Mouse (Mus musculus) myocyte (in vitro differentiated cells): ENCODE measurements around the gene Klhl3. TPM values are rescaled to one million over a fixed set of nuclear protein-coding genes. Genes with fewer than 3 reads are reported as not detected.

Source experiments
- H3K27me3 ChIP-seq: one replicate; pipeline ENCODE4 v1.6.1; 2011; ENCODE audit not compliant: control insufficient read depth, insufficient read depth, insufficient read length
- H3K36me3 ChIP-seq: one replicate; pipeline ENCODE4 v1.6.1; 2011; ENCODE audit not compliant: control insufficient read depth, insufficient read depth
- H3K4me2 ChIP-seq: one replicate; pipeline ENCODE4 v1.6.1; 2011; ENCODE audit warnings: low read depth, control low read depth
- H3K4me3 ChIP-seq: one replicate; pipeline ENCODE4 v1.5.1; 2011; ENCODE audit warnings: mild to moderate bottlenecking, control low read depth, moderate library complexity
- H3K79me2 ChIP-seq: one replicate; pipeline ENCODE4 v1.6.1; 2011; ENCODE audit not compliant: control insufficient read depth, insufficient read depth
- H3ac ChIP-seq: one replicate; pipeline ENCODE4 v1.6.1; 2011; ENCODE audit not compliant: control insufficient read depth, insufficient read length
- CEBPB ChIP-seq: IDR thresholded peaks from 2 replicates; pipeline ENCODE4 v1.6.1; 2011; ENCODE audit warnings: mild to moderate bottlenecking, moderate library complexity; ENCODE audit not compliant: poor library complexity, insufficient read depth, severe bottlenecking
- MAX ChIP-seq: IDR thresholded peaks from one replicate; pipeline ENCODE4 v1.6.1; 2011; ENCODE audit warnings: low read depth, mild to moderate bottlenecking, control low read depth
- MYOD1 ChIP-seq, 3 experiments: IDR thresholded peaks; one replicate each; pipeline ENCODE4 v1.6.1; 2011; ENCODE audit warnings: control low read depth in 2 of 3, low read depth in 2 of 3, mild to moderate bottlenecking in 2 of 3, moderate library complexity in 1 of 3; ENCODE audit not compliant: insufficient read length in 2 of 3, control insufficient read depth in 1 of 3
- MYOG ChIP-seq, 3 experiments: IDR thresholded peaks; one replicate each; pipeline ENCODE4 v1.6.1; 2011; ENCODE audit warnings: control low read depth in 2 of 3, low read depth in 2 of 3, mild to moderate bottlenecking in 2 of 3; ENCODE audit not compliant: insufficient read length in 2 of 3, control insufficient read depth in 1 of 3, insufficient read depth in 1 of 3
- POLR2A ChIP-seq: IDR thresholded peaks from one replicate; pipeline ENCODE4 v1.6.1; 2011; ENCODE audit warnings: low read depth, mild to moderate bottlenecking, control low read depth, moderate library complexity; ENCODE audit not compliant: insufficient read length
- POLR2AphosphoS2 ChIP-seq: IDR thresholded peaks from one replicate; pipeline ENCODE4 v1.6.1; 2011; ENCODE audit warnings: low read depth, control low read depth; ENCODE audit not compliant: insufficient read length
- REST ChIP-seq: IDR thresholded peaks from one replicate; pipeline ENCODE4 v1.6.1; 2011; ENCODE audit warnings: mild to moderate bottlenecking, control low read depth, moderate library complexity; ENCODE audit not compliant: insufficient read depth, insufficient read length
- SRF ChIP-seq: IDR thresholded peaks from one replicate; pipeline ENCODE4 v1.6.1; 2011; ENCODE audit warnings: low read depth; ENCODE audit not compliant: control insufficient read depth, insufficient read length
- TCF12 ChIP-seq: IDR thresholded peaks from one replicate; pipeline ENCODE4 v1.6.1; 2011; ENCODE audit warnings: mild to moderate bottlenecking, control low read depth; ENCODE audit not compliant: poor library complexity, insufficient read depth, severe bottlenecking
- TCF3 ChIP-seq: IDR thresholded peaks from one replicate; pipeline ENCODE4 v1.6.1; 2011; ENCODE audit warnings: low read depth, control low read depth; ENCODE audit not compliant: insufficient read length
- USF1 ChIP-seq: IDR thresholded peaks from one replicate; pipeline ENCODE4 v1.6.1; 2011; ENCODE audit warnings: low read depth, mild to moderate bottlenecking, control low read depth, moderate library complexity
- polyA plus RNA-seq: library from polyadenylated mRNA; unstranded; fragments of >200 nt; fragmentation: generic; extraction: Trizol; gene quantifications from one replicate; pipeline ENCODE4 v1.2.1, GENCODE M21; 2012; ENCODE audit warnings: missing spikeins

Gene Klhl3
- polyA plus RNA-seq, 1 experiment = 0.01 TPM

DNA sequence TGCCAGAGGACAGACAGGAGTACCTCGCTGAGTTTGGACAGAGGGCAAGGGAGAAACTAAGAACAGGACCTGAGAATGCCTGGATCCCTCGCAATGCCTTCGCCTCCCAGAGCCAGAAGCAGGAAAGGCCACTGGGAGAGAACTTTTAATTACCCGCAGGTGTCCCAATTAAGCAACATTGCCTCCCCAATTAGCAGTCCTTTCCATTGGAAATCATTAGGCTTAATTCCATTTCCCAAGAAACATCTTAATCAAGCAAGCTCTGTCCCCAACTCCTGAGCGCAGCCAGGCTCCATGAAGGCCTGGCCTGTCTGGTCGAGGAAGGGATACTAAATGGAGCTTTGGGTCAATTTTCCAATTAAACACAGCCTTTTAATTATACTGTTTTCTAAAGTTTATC, 147.7 kb downstream of the Klhl3 start:
- no peak for TF ChIP-seq MYOD1 (IDR thresholded peaks at IDR 0.05; ENCODE audit: control insufficient read depth in 1 of 3, insufficient read length in 2 of 3, low read depth in 2 of 3)
- Histone ChIP-seq H3K4me2 (no peak overlapping the region), H3K27me3 (no peaks in the 10 kb centered on the region), H3K79me2 (no peaks in the 10 kb centered on the region), H3ac (no peak overlapping the region), H3K36me3 (no peaks in the 10 kb centered on the region), H3K4me3 (no peak overlapping the region)

GRCm38 (mm10) chr13:57960254-57960653, 153.1 kb downstream of the Klhl3 start:
- H3K79me2 ChIP-seq = no peaks in the 10 kb centered on the region
- H3K4me2 ChIP-seq = no peak overlapping the region
- TF ChIP-seq POLR2A (no peak), SRF (no peak), USF1 (no peak), TCF12 (no peak), TCF3 (no peak), MAX (no peak)
- no peak overlapping the region for H3ac ChIP-seq
- no peaks in the 10 kb centered on the region for H3K27me3 ChIP-seq
- no peak overlapping the region for H3K4me3 ChIP-seq
- H3K36me3 ChIP-seq = no peaks in the 10 kb centered on the region

DNA sequence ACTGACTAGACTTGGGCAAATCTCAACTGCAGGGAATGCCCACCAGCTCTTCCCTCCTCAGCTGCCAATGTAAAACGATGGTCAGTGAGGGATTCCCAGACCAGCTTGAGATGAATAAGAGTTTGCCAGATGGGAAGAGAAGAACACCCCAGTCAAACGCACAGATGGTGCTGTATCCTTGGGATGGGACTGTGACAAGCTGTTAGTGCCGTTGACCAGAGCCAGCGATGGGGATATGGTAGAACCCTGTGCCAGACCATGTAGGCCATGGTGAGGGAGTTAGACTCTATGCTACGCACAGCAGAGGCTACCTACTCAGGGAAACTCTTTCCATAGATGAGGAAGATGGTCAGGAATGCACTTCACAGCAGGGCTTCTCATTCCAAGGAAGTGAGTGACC, 153.6 kb downstream of the Klhl3 start:
- no peak for TF ChIP-seq MYOD1 (IDR thresholded peaks at IDR 0.05; ENCODE audit: control insufficient read depth in 1 of 3, insufficient read length in 2 of 3, low read depth in 2 of 3)
- no peak for TF ChIP-seq USF1
- TF ChIP-seq TCF3 = no peak
- no peak for TF ChIP-seq CEBPB
- TF ChIP-seq MYOG (IDR thresholded peaks at IDR 0.05; ENCODE audit: control insufficient read depth in 1 of 3, insufficient read depth in 1 of 3, insufficient read length in 2 of 3, low read depth in 2 of 3) = no peak
- no peak for TF ChIP-seq REST
- no peak for TF ChIP-seq MAX
- no peak for TF ChIP-seq TCF12
- TF ChIP-seq POLR2AphosphoS2 = no peak
- Histone ChIP-seq H3K36me3 (no peaks in the 10 kb centered on the region), H3ac (no peak overlapping the region), H3K79me2 (no peaks in the 10 kb centered on the region), H3K4me2 (no peak overlapping the region), H3K27me3 (no peaks in the 10 kb centered on the region), H3K4me3 (no peak overlapping the region)

Other genes with a start within 250 kb of the Klhl3 start
- gene Spock1, start 205.3 kb downstream of the Klhl3 start, polyA plus RNA-seq = 0.19 TPM
- gene Hnrnpa0, start 15.0 kb upstream of the Klhl3 start, polyA plus RNA-seq = 122 TPM
- 21.0 TPM for gene Idnk, start 44.1 kb upstream of the Klhl3 start, polyA plus RNA-seq
- gene Ubqln1, start 102.1 kb upstream of the Klhl3 start, polyA plus RNA-seq = 58.2 TPM
- gene Gkap1, start 162.1 kb upstream of the Klhl3 start, polyA plus RNA-seq = 12.2 TPM
- gene Kif27, start 245.5 kb upstream of the Klhl3 start, polyA plus RNA-seq = 0.08 TPM